Mouse (Mus musculus): ENCODE data around the gene Rps6kc1. TPM values are rescaled to one million over a fixed set of nuclear protein-coding genes. Genes with fewer than 3 reads are reported as not detected.
"Not testable (repeated sequence)": the region's sequence is repeated elsewhere in the genome, so short reads cannot be mapped to it uniquely, and the experiment has no call there.

Rps6kc1 gene
- polyA plus RNA-seq, 1 experiment from 2014 or later = 16.3 TPM

- peaks cover 3% of the 10 kb centered on the region for H3K36me3 ChIP-seq
- peak overlapping the region; percentile 78 for H3K4me3 ChIP-seq
- peak overlapping the region; percentile 98 for H3K27ac ChIP-seq
- WGBS = 29% methylated on average over 16 of the region's 16 CpGs
- H3K4me1 ChIP-seq = peaks cover 17% of the 10 kb centered on the region
- H3K27me3 ChIP-seq (ENCODE audit: low read depth, poor library complexity, severe bottlenecking) = no peaks in the 10 kb centered on the region
- H3K9me3 ChIP-seq (replicated peaks) = no peaks in the 10 kb centered on the region
- no peak for DNase-seq (ENCODE audit: low spot score)
These were observed 16.3 kb upstream of the Rps6kc1 start for GRCm38 (mm10) chr1:190927751-190928369.

DNA sequence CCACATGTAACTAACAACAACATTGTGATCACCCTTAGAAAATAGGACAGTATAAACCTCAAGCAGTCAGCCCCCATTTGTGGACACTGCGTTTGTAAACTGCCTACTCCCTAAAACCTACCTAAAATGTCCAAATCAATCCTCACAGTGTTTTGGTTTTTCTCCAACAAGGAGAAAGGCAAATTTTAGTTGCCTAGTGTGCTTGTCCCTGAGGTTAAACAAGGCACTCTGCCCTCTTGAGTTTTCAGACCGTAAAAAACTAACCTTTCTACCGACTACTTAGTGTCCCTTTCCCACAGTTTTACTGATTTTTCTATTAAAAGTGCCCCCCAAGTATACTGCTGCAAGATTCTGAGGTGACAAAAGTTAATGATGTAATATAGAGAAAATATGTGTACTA, 15.7 kb upstream of the Rps6kc1 start:
- DNase-seq (ENCODE audit: low spot score) = no peak
- H3K4me3 ChIP-seq = peak overlapping the region; percentile 78
- H3K9me3 ChIP-seq (replicated peaks) = no peaks in the 10 kb centered on the region
- no peaks in the 10 kb centered on the region for H3K27me3 ChIP-seq (ENCODE audit: low read depth, poor library complexity, severe bottlenecking)
- H3K4me1 ChIP-seq = peaks cover 17% of the 10 kb centered on the region
- no peaks in the 10 kb centered on the region for H3K36me3 ChIP-seq
- 93% methylated on average over 3 of the region's 3 CpGs for WGBS
- no peak overlapping the region for H3K27ac ChIP-seq

- DNase-seq (ENCODE audit: low spot score); H3K27ac ChIP-seq; H3K4me3 ChIP-seq; H3K36me3 ChIP-seq; H3K27me3 ChIP-seq (ENCODE audit: low read depth, poor library complexity, severe bottlenecking); H3K9me3 ChIP-seq (replicated peaks): not testable (repeated sequence)
- WGBS = 70% methylated on average over 3 of the region's 3 CpGs
- H3K4me1 ChIP-seq = peaks cover 13% of the 10 kb centered on the region
These were observed 13.2 kb upstream of the Rps6kc1 start, which contains the start of gene Angel2 for GRCm38 (mm10) chr1:190924812-190925211. Gene Angel2 (plus strand): TSS chr1:190925112.

- H3K36me3 ChIP-seq = no peaks in the 10 kb centered on the region
- no peak for DNase-seq (ENCODE audit: low spot score)
- no peak overlapping the region for H3K27ac ChIP-seq
- WGBS = 77% methylated on average over 8 of the region's 8 CpGs
- H3K4me3 ChIP-seq = no peak overlapping the region
- no peaks in the 10 kb centered on the region for H3K27me3 ChIP-seq (ENCODE audit: low read depth, poor library complexity, severe bottlenecking)
- H3K4me1 ChIP-seq = no peaks in the 10 kb centered on the region
- no peaks in the 10 kb centered on the region for H3K9me3 ChIP-seq (replicated peaks)
These were observed 8.3 kb upstream of the Rps6kc1 start for GRCm38 (mm10) chr1:190919725-190920469.

- H3K27me3 ChIP-seq (ENCODE audit: low read depth, poor library complexity, severe bottlenecking) = no peaks in the 10 kb centered on the region
- H3K4me3 ChIP-seq = no peak overlapping the region
- H3K4me1 ChIP-seq = no peaks in the 10 kb centered on the region
- no peak for DNase-seq (ENCODE audit: low spot score)
- no peaks in the 10 kb centered on the region for H3K9me3 ChIP-seq (replicated peaks)
- no peak overlapping the region for H3K27ac ChIP-seq
- H3K36me3 ChIP-seq = no peaks in the 10 kb centered on the region
- WGBS = 77% methylated on average over 7 of the region's 7 CpGs
These were observed 7.4 kb upstream of the Rps6kc1 start for GRCm38 (mm10) chr1:190918938-190919337.

GRCm38 (mm10) chr1:190912623-190913022, 1.1 kb upstream of the Rps6kc1 start:
- no peaks in the 10 kb centered on the region for H3K9me3 ChIP-seq (replicated peaks)
- peaks cover 16% of the 10 kb centered on the region for H3K4me1 ChIP-seq
- no peak overlapping the region for H3K27ac ChIP-seq
- H3K4me3 ChIP-seq = no peak overlapping the region; the same call in 1 of the 2 replicates
- H3K27me3 ChIP-seq (ENCODE audit: low read depth, poor library complexity, severe bottlenecking) = no peaks in the 10 kb centered on the region
- DNase-seq (ENCODE audit: low spot score) = no peak
- WGBS = 55% methylated on average over 1 of the region's 1 CpGs
- H3K36me3 ChIP-seq = no peaks in the 10 kb centered on the region

GRCm38 (mm10) chr1:190910836-190911235, 734 bp downstream of the Rps6kc1 start:
- H3K27ac ChIP-seq = peak overlapping the region; percentile 86
- 83% methylated on average over 6 of the region's 6 CpGs for WGBS

GRCm38 (mm10) chr1:190904714-190905113, 6.9 kb downstream of the Rps6kc1 start:
- 93% methylated on average over 16 of the region's 16 CpGs for WGBS
- Histone ChIP-seq H3K9me3 (replicated peaks) (no peaks in the 10 kb centered on the region), H3K27me3 (ENCODE audit: low read depth, poor library complexity, severe bottlenecking) (no peaks in the 10 kb centered on the region), H3K27ac (no peak overlapping the region), H3K4me3 (no peak overlapping the region), H3K36me3 (peaks cover 21% of the 10 kb centered on the region), H3K4me1 (no peaks in the 10 kb centered on the region)
- no peak for DNase-seq (ENCODE audit: low spot score)

More at GRCm38 (mm10) chr1:190910836-190911235, 734 bp downstream of the Rps6kc1 start:
- no peaks in the 10 kb centered on the region for H3K9me3 ChIP-seq (replicated peaks)
- no peak for DNase-seq (ENCODE audit: low spot score)
- peak overlapping the region; percentile 81 for H3K4me3 ChIP-seq
- H3K36me3 ChIP-seq = no peaks in the 10 kb centered on the region
- H3K4me1 ChIP-seq = peaks cover 16% of the 10 kb centered on the region
- H3K27me3 ChIP-seq (ENCODE audit: low read depth, poor library complexity, severe bottlenecking) = no peaks in the 10 kb centered on the region

DNA sequence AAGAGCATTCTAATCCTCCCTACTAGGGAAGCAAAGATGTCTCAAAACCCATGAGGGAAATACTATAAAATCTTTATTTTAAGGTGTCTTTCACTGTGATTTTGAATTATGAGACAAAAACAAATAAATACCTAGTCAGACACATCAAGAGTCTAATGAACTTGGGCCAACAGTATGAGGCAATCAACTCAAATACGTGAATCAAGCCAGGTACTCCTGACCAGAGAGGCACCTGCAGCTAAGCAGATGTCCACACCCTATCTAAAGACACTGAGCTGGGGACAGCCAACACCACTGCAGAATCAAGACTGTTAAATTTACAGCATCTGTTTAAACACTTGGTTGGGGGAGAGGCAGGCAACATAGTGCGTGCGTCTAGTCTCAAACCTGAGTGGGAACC, 7.4 kb downstream of the Rps6kc1 start:
- DNase-seq (ENCODE audit: low spot score) = no peak
- 95% methylated on average over 3 of the region's 3 CpGs for WGBS
- Histone ChIP-seq H3K27me3 (ENCODE audit: low read depth, poor library complexity, severe bottlenecking) (no peaks in the 10 kb centered on the region), H3K9me3 (replicated peaks) (no peaks in the 10 kb centered on the region), H3K4me3 (no peak overlapping the region), H3K27ac (no peak overlapping the region), H3K4me1 (no peaks in the 10 kb centered on the region), H3K36me3 (peaks cover 23% of the 10 kb centered on the region)

- no peak for DNase-seq (ENCODE audit: low spot score)
- Histone ChIP-seq H3K27ac (no peak overlapping the region), H3K9me3 (replicated peaks) (no peaks in the 10 kb centered on the region), H3K27me3 (ENCODE audit: low read depth, poor library complexity, severe bottlenecking) (no peaks in the 10 kb centered on the region), H3K4me3 (no peak overlapping the region), H3K4me1 (no peaks in the 10 kb centered on the region), H3K36me3 (peaks cover 48% of the 10 kb centered on the region)
- 73% methylated on average over 2 of the region's 2 CpGs for WGBS
These were observed 10.5 kb downstream of the Rps6kc1 start for GRCm38 (mm10) chr1:190901082-190901481.

DNA sequence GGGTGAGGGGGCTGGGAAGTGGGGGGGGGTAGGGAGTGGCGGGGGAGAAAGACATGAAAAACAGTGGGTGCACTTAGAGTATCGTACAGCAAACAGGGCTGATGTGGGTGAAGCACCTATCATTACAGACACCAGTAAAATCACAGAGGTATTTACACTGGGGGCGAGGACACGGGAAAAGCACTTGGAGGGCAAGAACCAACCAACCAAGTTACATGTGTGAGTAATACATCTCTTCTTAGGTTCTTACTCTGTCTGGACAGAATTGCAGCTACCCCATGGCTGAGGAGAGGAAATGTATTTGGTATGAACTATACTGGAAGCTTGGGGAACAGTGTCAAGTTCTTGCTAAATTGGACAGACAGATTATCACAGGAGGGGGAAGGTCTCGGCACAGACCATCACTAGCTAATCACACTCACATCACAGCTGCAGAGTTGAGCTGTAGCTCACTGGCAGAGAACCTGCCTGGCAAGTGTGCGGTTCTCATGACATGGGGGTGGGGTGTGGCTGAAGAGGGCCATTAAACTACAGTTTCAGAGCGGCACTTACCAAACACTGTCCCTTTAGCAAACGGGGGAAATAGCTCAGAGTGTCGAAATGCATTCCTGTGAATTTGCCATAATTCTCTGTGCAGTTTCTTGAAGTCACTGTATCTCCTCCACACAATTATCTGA, 12.5 kb downstream of the Rps6kc1 start:
- DNase-seq (ENCODE audit: low spot score) = no peak
- 77% methylated on average over 9 of the region's 9 CpGs for WGBS
- H3K9me3 ChIP-seq (replicated peaks) = no peaks in the 10 kb centered on the region
- H3K4me1 ChIP-seq = no peaks in the 10 kb centered on the region
- no peak overlapping the region for H3K4me3 ChIP-seq
- H3K36me3 ChIP-seq = peaks cover 45% of the 10 kb centered on the region
- no peak overlapping the region for H3K27ac ChIP-seq
- H3K27me3 ChIP-seq (ENCODE audit: low read depth, poor library complexity, severe bottlenecking) = no peaks in the 10 kb centered on the region

- no peak overlapping the region for H3K4me3 ChIP-seq
- H3K9me3 ChIP-seq (replicated peaks) = no peaks in the 10 kb centered on the region
- WGBS = 93% methylated on average over 3 of the region's 3 CpGs
- H3K27me3 ChIP-seq (ENCODE audit: low read depth, poor library complexity, severe bottlenecking) = no peaks in the 10 kb centered on the region
- H3K36me3 ChIP-seq = peaks cover 37% of the 10 kb centered on the region
- DNase-seq (ENCODE audit: low spot score) = no peak
- H3K4me1 ChIP-seq = no peaks in the 10 kb centered on the region
- H3K27ac ChIP-seq = no peak overlapping the region
These were observed 13.4 kb downstream of the Rps6kc1 start for GRCm38 (mm10) chr1:190898186-190898585.

GRCm38 (mm10) chr1:190893559-190894167, 17.9 kb downstream of the Rps6kc1 start:
- 91% methylated on average over 6 of the region's 6 CpGs for WGBS
- DNase-seq (ENCODE audit: low spot score) = no peak
- peaks cover 40% of the 10 kb centered on the region for H3K36me3 ChIP-seq

More at GRCm38 (mm10) chr1:190893559-190894167, 17.9 kb downstream of the Rps6kc1 start:
- Histone ChIP-seq H3K4me3 (no peak overlapping the region), H3K4me1 (no peaks in the 10 kb centered on the region), H3K27ac (no peak overlapping the region), H3K27me3 (ENCODE audit: low read depth, poor library complexity, severe bottlenecking) (no peaks in the 10 kb centered on the region), H3K9me3 (replicated peaks) (no peaks in the 10 kb centered on the region)

Measured in limb, embryonic 10.5 days (tissue).